Mouse (Mus musculus) ES-E14 (cell line): ENCODE data around the gene Ccdc96.

Experiments
- CHD2 ChIP-seq: IDR thresholded peaks from 2 replicates; pipeline ENCODE4 v1.6.1; 2014; ENCODE audit warnings: mild to moderate bottlenecking, low read depth, low read length, inconsistent platforms
- MAFK ChIP-seq: IDR thresholded peaks from 2 replicates; pipeline ENCODE4 v1.6.1; 2014; ENCODE audit warnings: mild to moderate bottlenecking, low read depth, low read length, inconsistent platforms; ENCODE audit not compliant: insufficient read depth

DNA sequence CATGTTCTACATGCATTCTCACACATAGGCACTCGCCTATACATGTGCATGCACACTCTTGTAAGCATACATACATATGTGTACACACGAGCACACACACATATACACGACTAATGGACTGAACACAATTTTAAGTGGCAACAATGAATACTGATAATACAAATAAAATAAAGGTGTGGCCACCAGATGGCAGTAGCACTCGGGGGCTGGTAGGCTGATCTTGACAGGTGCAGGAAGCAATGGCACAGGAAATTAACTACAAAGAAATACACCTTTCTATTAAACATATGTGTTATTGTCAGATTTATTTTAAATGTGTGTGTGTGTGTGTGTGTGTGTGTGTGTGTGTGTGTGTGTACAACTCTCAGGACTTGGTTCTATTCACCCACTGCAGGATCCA is 25.5 kb upstream of the Ccdc96 start:
- no peak for TF ChIP-seq MAFK
- no peak for TF ChIP-seq CHD2
